Mouse (Mus musculus) inflammation-experienced regulatory T-cells, adult 6 months (primary cell): ENCODE measurements around the gene Hnrnpul1. TPM values are rescaled to one million over a fixed set of nuclear protein-coding genes. Genes with fewer than 3 reads are reported as not detected.
A peak's percentile ranks its signal among the peaks of the same experiment; 100 is the strongest.

ENCODE experiments used
- ATAC-seq: one replicate; pipeline ENCODE4 v1.8.0; 2017
- polyA plus RNA-seq, 3 experiments: library from polyadenylated mRNA; unstranded; fragments of 100-300 nt; shearing (Covaris generic); gene quantifications; one replicate each; pipeline ENCODE4 v1.2.1; 2017

Hnrnpul1 gene
- polyA plus RNA-seq, 3 experiments from 2014 or later: 46.6 to 56.2 (median 54.7) TPM

- ATAC-seq: no peak
Measured at GRCm38 (mm10) chr7:25687811-25688401, 66.7 kb downstream of the Hnrnpul1 start.

GRCm38 (mm10) chr7:25686680-25687531 is 67.7 kb downstream of the Hnrnpul1 start, which contains the start of gene Tgfb1:
Gene Tgfb1, plus strand, starts transcription at chr7:25687002.
- ATAC-seq: peak; percentile 19

GRCm38 (mm10) chr7:25685926-25686470 is 68.6 kb downstream of the Hnrnpul1 start:
- ATAC-seq: no peak

GRCm38 (mm10) chr7:25684659-25685058 is 69.9 kb downstream of the Hnrnpul1 start:
- ATAC-seq: no peak

GRCm38 (mm10) chr7:25683474-25684180 is 70.9 kb downstream of the Hnrnpul1 start:
- ATAC-seq: peak; percentile 39

- ATAC-seq: no peak
Measured at GRCm38 (mm10) chr7:25681341-25682231, 73.0 kb downstream of the Hnrnpul1 start.

GRCm38 (mm10) chr7:25680514-25681258 is 73.9 kb downstream of the Hnrnpul1 start, which contains the start of gene B9d2:
Gene B9d2, plus strand, starts transcription at chr7:25680780.
- peak; percentile 83 for ATAC-seq

- no peak for ATAC-seq
Measured at GRCm38 (mm10) chr7:25679971-25680370, 74.6 kb downstream of the Hnrnpul1 start.

GRCm38 (mm10) chr7:25677013-25677412 is 77.5 kb downstream of the Hnrnpul1 start:
- no peak for ATAC-seq

- ATAC-seq: no peak
Measured at GRCm38 (mm10) chr7:25676085-25676781, 78.3 kb downstream of the Hnrnpul1 start.

- no peak for ATAC-seq
Measured at GRCm38 (mm10) chr7:25675405-25675804, 79.2 kb downstream of the Hnrnpul1 start.

- ATAC-seq: no peak
Measured at GRCm38 (mm10) chr7:25674719-25675300, 79.7 kb downstream of the Hnrnpul1 start, which contains the start of gene Tmem91. Gene Tmem91, minus strand, starts transcription at chr7:25675166.

- ATAC-seq: peak; percentile 21
Measured at GRCm38 (mm10) chr7:25674297-25674696, 80.3 kb downstream of the Hnrnpul1 start.

GRCm38 (mm10) chr7:25672442-25672841 is 82.1 kb downstream of the Hnrnpul1 start:
- no peak for ATAC-seq

- no peak for ATAC-seq
Measured at GRCm38 (mm10) chr7:25671686-25672085, 82.9 kb downstream of the Hnrnpul1 start.
